Mouse (Mus musculus): ENCODE data around the gene Kmt2a. TPM values are rescaled to one million over a fixed set of nuclear protein-coding genes. Genes with fewer than 3 reads are reported as not detected.

The Kmt2a gene
- polyA plus RNA-seq, 1 experiment from 2014 or later, result 10.8 TPM

DNA sequence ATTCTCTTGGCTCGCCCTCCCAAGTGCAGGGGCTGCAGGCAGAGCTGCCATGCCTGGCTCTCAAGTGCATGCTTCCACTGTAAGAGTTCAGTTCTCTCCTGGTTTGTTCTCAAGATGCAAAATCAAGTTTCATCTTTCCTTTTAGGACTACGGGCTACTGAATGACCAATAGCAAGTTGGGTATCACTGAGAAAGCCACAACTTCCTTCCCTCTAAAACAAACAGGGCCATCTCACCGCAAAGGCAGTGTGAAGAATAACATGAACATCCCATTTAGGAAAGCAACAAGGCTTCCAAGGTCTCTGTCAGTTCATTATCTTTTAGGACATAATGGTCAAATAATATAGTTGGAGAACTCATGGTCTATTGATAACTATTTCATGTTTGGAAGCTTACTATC is 13.4 kb downstream of the Kmt2a start:
- Histone ChIP-seq H3K27me3 (ENCODE audit: insufficient read depth, low read length) (no peaks in the 10 kb centered on the region), H3K4me1 (ENCODE audit: insufficient read depth, low read length) (peaks cover 10% of the 10 kb centered on the region; the same call in 1 of the 2 replicates), H3K4me3 (ENCODE audit: low read length) (no peak overlapping the region), H3K9ac (replicated peaks; ENCODE audit: low read length) (no peak overlapping the region), H3K4me2 (replicated peaks; ENCODE audit: low read depth, low read length) (no peak overlapping the region), H3K27ac (ENCODE audit: low read length) (no peak overlapping the region), H3K9me3 (ENCODE audit: low read length) (no peaks in the 10 kb centered on the region), H3K36me3 (ENCODE audit: insufficient read depth, low read length) (peaks cover 9% of the 10 kb centered on the region; the same call in 1 of the 2 replicates)
- ATAC-seq (ENCODE audit: low FRiP score, low TSS enrichment), result no peak
- 87% methylated on average over 3 of the region's 3 CpGs for WGBS

DNA sequence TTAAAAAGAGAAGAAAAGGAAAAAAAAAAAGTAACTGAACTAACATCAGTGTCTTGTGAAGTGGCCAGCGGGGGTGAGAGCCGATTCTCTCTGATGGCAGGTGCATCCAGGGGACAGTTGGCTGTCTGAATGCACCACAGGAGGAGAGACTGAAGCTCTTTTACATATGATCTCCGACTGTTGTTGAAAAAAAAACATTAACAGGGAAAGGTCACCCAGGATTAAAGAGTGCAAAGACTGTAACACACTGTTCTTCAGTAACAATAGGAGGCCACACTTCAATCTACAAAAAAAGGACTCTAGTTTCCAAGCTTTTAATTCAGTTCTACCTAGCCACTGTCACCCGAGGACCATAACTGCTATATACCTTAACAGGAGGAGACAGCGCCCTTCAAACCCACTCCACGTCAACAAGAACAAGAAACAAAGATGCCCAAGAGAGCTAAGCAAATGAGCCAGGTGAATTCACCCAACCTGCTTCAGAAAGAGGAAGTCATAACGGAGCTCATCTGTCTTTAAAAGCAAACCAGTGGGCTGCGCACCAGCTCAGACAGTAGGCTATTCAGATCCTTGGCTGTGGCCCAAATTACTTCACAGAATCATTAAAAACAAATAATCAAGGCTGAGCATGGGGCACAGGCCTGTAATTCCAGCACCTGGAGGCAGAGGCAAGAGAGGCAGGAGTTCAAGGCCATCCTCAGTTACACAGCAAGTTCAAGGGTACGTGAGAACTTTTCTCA is 14.4 kb downstream of the Kmt2a start:
- peaks cover 15% of the 10 kb centered on the region for H3K36me3 ChIP-seq (ENCODE audit: insufficient read depth, low read length)

DNA sequence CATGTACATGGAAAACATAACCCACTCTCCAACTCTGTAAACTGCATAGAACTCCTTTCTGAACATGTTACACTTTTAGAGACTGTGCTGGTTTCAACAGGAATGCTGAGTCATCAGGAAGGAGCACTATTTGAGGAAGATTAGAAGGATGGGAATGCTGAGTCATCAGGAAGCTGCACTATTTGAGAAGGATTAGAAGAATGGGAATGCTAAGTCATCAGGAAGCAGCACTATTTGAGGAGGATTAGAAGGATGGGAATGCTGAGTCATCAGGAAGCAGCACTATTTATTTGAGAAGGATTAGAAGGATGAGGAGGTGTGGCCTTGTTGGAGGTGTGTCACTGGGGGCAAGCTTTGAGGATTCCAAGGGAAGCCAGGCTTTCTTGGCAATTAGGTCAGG is 20.0 kb downstream of the Kmt2a start:
- no peaks in the 10 kb centered on the region for H3K4me1 ChIP-seq (ENCODE audit: insufficient read depth, low read length)
- peaks cover 23% of the 10 kb centered on the region for H3K36me3 ChIP-seq (ENCODE audit: insufficient read depth, low read length)
- H3K27me3 ChIP-seq (ENCODE audit: insufficient read depth, low read length), result no peaks in the 10 kb centered on the region
- H3K4me2 ChIP-seq (replicated peaks; ENCODE audit: low read depth, low read length), result no peak overlapping the region
- no peak overlapping the region for H3K4me3 ChIP-seq (ENCODE audit: low read length)
- H3K9ac ChIP-seq (replicated peaks; ENCODE audit: low read length), result no peak overlapping the region
- ATAC-seq (ENCODE audit: low FRiP score, low TSS enrichment), result no peak
- H3K27ac ChIP-seq (ENCODE audit: low read length), result no peak overlapping the region
- peaks cover 4% of the 10 kb centered on the region for H3K9me3 ChIP-seq (ENCODE audit: low read length)

More for the DNA sequence above, 14.4 kb downstream of the Kmt2a start:
- Histone ChIP-seq H3K9ac (replicated peaks; ENCODE audit: low read length) (no peak overlapping the region), H3K4me2 (replicated peaks; ENCODE audit: low read depth, low read length) (no peak overlapping the region), H3K4me3 (ENCODE audit: low read length) (no peak overlapping the region), H3K27me3 (ENCODE audit: insufficient read depth, low read length) (no peaks in the 10 kb centered on the region), H3K9me3 (ENCODE audit: low read length) (no peaks in the 10 kb centered on the region; the same call in 1 of the 2 replicates), H3K27ac (ENCODE audit: low read length) (no peak overlapping the region), H3K4me1 (ENCODE audit: insufficient read depth, low read length) (peaks cover 10% of the 10 kb centered on the region; the same call in 1 of the 2 replicates)
- WGBS, result 61% methylated on average over 9 of the region's 9 CpGs
- no peak for ATAC-seq (ENCODE audit: low FRiP score, low TSS enrichment)

DNA sequence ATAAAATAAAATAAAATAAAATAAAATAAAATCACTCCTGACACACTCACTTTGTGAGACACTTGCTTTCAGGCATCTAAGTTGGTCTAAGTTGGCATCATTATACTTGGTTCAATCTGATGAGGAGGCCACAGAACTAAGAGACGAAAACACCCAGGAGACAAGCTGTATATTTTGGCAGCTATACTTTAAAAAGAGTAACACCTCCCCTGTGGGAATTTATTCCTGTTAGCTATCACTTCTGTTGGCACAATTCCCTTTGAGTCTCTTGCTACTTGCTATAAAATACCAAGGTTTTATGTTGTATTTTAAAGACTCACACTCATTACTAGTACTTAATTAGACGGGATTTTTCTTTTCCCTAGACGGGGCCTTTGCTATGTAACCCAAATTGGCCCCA is 22.4 kb downstream of the Kmt2a start:
- H3K9me3 ChIP-seq (ENCODE audit: low read length), result peaks cover 4% of the 10 kb centered on the region
- ATAC-seq (ENCODE audit: low FRiP score, low TSS enrichment), result no peak
- H3K4me2 ChIP-seq (replicated peaks; ENCODE audit: low read depth, low read length), result no peak overlapping the region
- H3K36me3 ChIP-seq (ENCODE audit: insufficient read depth, low read length), result peaks cover 14% of the 10 kb centered on the region
- no peaks in the 10 kb centered on the region for H3K27me3 ChIP-seq (ENCODE audit: insufficient read depth, low read length)
- no peak overlapping the region for H3K4me3 ChIP-seq (ENCODE audit: low read length)
- H3K4me1 ChIP-seq (ENCODE audit: insufficient read depth, low read length), result no peaks in the 10 kb centered on the region
- H3K9ac ChIP-seq (replicated peaks; ENCODE audit: low read length), result no peak overlapping the region
- no peak overlapping the region for H3K27ac ChIP-seq (ENCODE audit: low read length)
- 87% methylated on average over 3 of the region's 3 CpGs for WGBS

DNA sequence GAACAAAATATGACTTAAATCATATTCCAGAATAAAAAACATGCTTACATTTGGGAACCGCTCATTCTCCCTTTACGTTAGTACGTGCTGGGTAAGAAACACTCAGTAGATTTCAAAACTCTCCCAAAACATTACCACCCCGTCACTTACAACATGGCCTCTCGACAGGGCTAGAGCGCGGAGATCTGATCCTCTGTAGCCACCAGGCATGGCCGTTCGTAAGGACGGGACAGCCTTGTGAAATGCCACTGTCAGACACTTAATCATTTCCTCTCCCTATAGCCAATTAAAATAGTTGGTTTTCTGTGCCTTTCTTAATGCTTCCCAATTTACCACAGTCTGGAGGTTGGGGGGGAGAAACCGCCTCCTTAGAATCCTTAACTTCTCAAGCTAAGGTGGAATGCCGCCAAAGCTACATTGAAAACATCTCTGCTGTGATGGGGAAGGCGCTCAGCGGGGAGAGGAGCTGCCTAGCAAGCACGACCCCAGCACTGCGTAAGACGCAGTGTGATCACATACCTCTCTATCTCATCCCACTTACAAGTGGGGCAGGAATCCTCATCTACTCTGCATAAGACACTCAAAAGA is 23.6 kb downstream of the Kmt2a start:
- peaks cover 4% of the 10 kb centered on the region for H3K9me3 ChIP-seq (ENCODE audit: low read length)
- no peak overlapping the region for H3K4me2 ChIP-seq (replicated peaks; ENCODE audit: low read depth, low read length)
- H3K4me3 ChIP-seq (ENCODE audit: low read length), result no peak overlapping the region
- no peaks in the 10 kb centered on the region for H3K27me3 ChIP-seq (ENCODE audit: insufficient read depth, low read length)
- WGBS, result 80% methylated on average over 17 of the region's 17 CpGs
- no peaks in the 10 kb centered on the region for H3K4me1 ChIP-seq (ENCODE audit: insufficient read depth, low read length)
- ATAC-seq (ENCODE audit: low FRiP score, low TSS enrichment), result no peak
- H3K9ac ChIP-seq (replicated peaks; ENCODE audit: low read length), result no peak overlapping the region
- H3K36me3 ChIP-seq (ENCODE audit: insufficient read depth, low read length), result peaks cover 14% of the 10 kb centered on the region
- H3K27ac ChIP-seq (ENCODE audit: low read length), result no peak overlapping the region

DNA sequence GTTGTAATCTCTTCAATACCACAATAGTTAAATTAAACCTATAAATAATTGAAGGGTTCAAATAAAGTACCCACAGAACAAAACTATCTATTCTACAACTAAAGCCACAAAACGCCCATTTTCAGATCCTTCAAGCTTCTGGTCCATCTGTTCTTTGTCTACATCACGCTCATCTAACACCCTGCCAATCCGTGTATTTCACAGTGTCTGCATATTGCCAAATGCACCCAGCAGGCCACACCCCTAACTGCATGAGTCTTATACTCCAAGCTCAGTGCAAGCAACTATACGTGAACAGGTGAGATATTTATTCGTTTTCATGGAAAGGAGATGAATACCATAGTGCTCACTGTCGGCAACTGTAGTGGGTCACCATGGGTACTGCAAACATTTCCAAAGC is 25.9 kb downstream of the Kmt2a start:
- H3K4me1 ChIP-seq (ENCODE audit: insufficient read depth, low read length), result no peaks in the 10 kb centered on the region
- no peak for ATAC-seq (ENCODE audit: low FRiP score, low TSS enrichment)
- WGBS, result 90% methylated on average over 6 of the region's 6 CpGs
- no peak overlapping the region for H3K4me2 ChIP-seq (replicated peaks; ENCODE audit: low read depth, low read length)
- no peaks in the 10 kb centered on the region for H3K27me3 ChIP-seq (ENCODE audit: insufficient read depth, low read length)
- H3K4me3 ChIP-seq (ENCODE audit: low read length), result no peak overlapping the region
- H3K27ac ChIP-seq (ENCODE audit: low read length), result no peak overlapping the region
- no peaks in the 10 kb centered on the region for H3K9me3 ChIP-seq (ENCODE audit: low read length)
- H3K36me3 ChIP-seq (ENCODE audit: insufficient read depth, low read length), result no peaks in the 10 kb centered on the region; the same call in 1 of the 2 replicates
- no peak overlapping the region for H3K9ac ChIP-seq (replicated peaks; ENCODE audit: low read length)

DNA sequence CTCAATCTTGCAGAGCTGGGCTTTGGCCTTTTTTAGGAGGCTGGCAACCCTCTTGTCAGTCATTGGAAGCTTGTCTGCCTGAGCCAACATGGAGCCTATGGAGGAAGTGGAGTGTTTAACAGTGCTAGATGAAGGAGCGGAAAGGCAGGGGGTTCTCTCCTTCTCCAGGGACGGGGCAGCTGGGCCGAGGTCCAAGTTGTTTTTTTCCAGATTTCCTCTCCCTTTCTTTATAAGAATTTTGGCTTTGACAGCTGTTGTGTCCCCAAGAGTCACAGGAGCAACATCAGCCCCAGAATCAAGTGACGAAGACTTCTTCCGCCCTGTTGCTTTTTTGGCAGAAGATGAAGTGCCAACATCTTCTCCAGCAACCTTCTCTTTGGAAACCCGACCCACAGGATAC is 33.6 kb downstream of the Kmt2a start:
- no peaks in the 10 kb centered on the region for H3K9me3 ChIP-seq (ENCODE audit: low read length)
- no peak overlapping the region for H3K27ac ChIP-seq (ENCODE audit: low read length)
- no peak overlapping the region for H3K9ac ChIP-seq (replicated peaks; ENCODE audit: low read length)
- peaks cover 66% of the 10 kb centered on the region for H3K36me3 ChIP-seq (ENCODE audit: insufficient read depth, low read length)
- 82% methylated on average over 6 of the region's 6 CpGs for WGBS
- H3K27me3 ChIP-seq (ENCODE audit: insufficient read depth, low read length), result no peaks in the 10 kb centered on the region
- H3K4me1 ChIP-seq (ENCODE audit: insufficient read depth, low read length), result no peaks in the 10 kb centered on the region
- no peak overlapping the region for H3K4me2 ChIP-seq (replicated peaks; ENCODE audit: low read depth, low read length)
- no peak overlapping the region for H3K4me3 ChIP-seq (ENCODE audit: low read length)
- ATAC-seq (ENCODE audit: low FRiP score, low TSS enrichment), result no peak

DNA sequence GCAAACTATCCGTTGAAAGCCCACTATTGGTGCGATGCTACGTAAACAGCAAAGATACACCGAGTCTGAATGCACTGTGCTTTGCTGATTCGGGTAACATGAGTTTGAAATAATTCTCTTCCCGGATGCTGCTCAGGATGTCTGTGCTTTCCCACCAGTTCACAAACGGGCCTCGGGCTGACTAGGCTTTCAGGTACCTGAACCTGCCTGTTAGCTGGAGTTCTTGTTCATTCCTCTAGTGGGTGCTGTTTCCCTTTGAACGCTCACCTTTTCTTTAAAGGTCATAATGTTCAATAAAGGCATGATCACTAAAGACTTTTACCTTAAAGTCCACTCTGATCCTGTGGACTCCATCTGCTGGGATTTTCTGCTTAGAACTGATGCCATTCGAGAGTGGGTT is 39.9 kb downstream of the Kmt2a start:
- H3K36me3 ChIP-seq (ENCODE audit: insufficient read depth, low read length), result peaks cover 66% of the 10 kb centered on the region

DNA sequence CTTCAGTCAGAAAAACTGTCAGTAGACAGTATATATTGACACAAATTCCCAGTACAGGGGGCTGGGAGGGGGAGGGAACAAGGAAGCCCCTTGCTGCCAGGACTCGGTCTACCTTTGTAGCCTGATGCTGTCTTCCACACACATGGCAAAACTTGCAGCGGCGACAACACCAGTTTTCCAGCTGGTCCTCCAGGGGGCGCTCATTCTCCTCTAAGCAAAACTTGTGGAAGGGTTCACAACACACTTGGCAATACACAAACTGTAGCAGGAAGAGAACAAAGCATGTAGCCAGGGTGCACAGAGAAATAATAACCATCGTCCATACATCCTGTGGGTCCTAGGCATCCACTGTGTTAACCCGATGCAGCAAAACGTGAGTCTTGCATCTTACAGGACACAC is 44.7 kb downstream of the Kmt2a start:
- WGBS, result 53% methylated on average over 7 of the region's 7 CpGs
- no peak overlapping the region for H3K4me2 ChIP-seq (replicated peaks; ENCODE audit: low read depth, low read length)
- no peaks in the 10 kb centered on the region for H3K9me3 ChIP-seq (ENCODE audit: low read length)
- H3K4me1 ChIP-seq (ENCODE audit: insufficient read depth, low read length), result no peaks in the 10 kb centered on the region
- H3K27me3 ChIP-seq (ENCODE audit: insufficient read depth, low read length), result no peaks in the 10 kb centered on the region
- no peak for ATAC-seq (ENCODE audit: low FRiP score, low TSS enrichment)
- no peak overlapping the region for H3K4me3 ChIP-seq (ENCODE audit: low read length)
- H3K9ac ChIP-seq (replicated peaks; ENCODE audit: low read length), result no peak overlapping the region
- H3K36me3 ChIP-seq (ENCODE audit: insufficient read depth, low read length), result peaks cover 68% of the 10 kb centered on the region
- H3K27ac ChIP-seq (ENCODE audit: low read length), result no peak overlapping the region

More for the DNA sequence above, 39.9 kb downstream of the Kmt2a start:
- Histone ChIP-seq H3K9me3 (ENCODE audit: low read length) (no peaks in the 10 kb centered on the region), H3K27ac (ENCODE audit: low read length) (no peak overlapping the region), H3K4me3 (ENCODE audit: low read length) (no peak overlapping the region), H3K4me2 (replicated peaks; ENCODE audit: low read depth, low read length) (no peak overlapping the region), H3K4me1 (ENCODE audit: insufficient read depth, low read length) (no peaks in the 10 kb centered on the region), H3K9ac (replicated peaks; ENCODE audit: low read length) (no peak overlapping the region), H3K27me3 (ENCODE audit: insufficient read depth, low read length) (no peaks in the 10 kb centered on the region)
- WGBS, result 90% methylated on average over 10 of the region's 10 CpGs
- no peak for ATAC-seq (ENCODE audit: low FRiP score, low TSS enrichment)

DNA sequence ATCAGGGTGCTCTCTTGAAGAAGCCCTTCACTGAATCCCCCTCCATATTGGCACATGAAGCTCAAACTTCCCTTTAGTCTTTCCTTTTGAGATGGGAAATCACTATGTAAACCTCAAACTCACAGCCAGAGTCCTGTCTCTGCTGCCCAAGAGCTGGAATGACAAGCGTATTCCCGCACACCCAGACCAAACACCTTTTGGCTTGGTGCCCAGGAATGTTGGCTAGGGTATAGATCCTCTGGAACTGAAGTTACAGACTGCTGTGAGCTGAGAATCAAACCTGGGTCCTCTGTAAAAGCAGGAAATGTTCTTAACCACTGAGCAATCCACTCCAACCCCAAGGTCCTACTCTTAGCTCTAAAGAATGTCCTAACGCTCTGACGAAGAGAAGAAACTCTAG is 48.7 kb downstream of the Kmt2a start:
- H3K4me1 ChIP-seq (ENCODE audit: insufficient read depth, low read length), result no peaks in the 10 kb centered on the region
- no peaks in the 10 kb centered on the region for H3K9me3 ChIP-seq (ENCODE audit: low read length)
- H3K36me3 ChIP-seq (ENCODE audit: insufficient read depth, low read length), result peaks cover 79% of the 10 kb centered on the region
- ATAC-seq (ENCODE audit: low FRiP score, low TSS enrichment), result no peak
- H3K9ac ChIP-seq (replicated peaks; ENCODE audit: low read length), result no peak overlapping the region
- H3K27me3 ChIP-seq (ENCODE audit: insufficient read depth, low read length), result no peaks in the 10 kb centered on the region
- WGBS, result 80% methylated on average over 4 of the region's 4 CpGs
- no peak overlapping the region for H3K4me2 ChIP-seq (replicated peaks; ENCODE audit: low read depth, low read length)
- no peak overlapping the region for H3K4me3 ChIP-seq (ENCODE audit: low read length)
- H3K27ac ChIP-seq (ENCODE audit: low read length), result no peak overlapping the region

Data from kidney, embryonic 16.5 days (tissue).